ENCODE assay signal across 8 mouse cellular contexts in the genomic region with DNA sequence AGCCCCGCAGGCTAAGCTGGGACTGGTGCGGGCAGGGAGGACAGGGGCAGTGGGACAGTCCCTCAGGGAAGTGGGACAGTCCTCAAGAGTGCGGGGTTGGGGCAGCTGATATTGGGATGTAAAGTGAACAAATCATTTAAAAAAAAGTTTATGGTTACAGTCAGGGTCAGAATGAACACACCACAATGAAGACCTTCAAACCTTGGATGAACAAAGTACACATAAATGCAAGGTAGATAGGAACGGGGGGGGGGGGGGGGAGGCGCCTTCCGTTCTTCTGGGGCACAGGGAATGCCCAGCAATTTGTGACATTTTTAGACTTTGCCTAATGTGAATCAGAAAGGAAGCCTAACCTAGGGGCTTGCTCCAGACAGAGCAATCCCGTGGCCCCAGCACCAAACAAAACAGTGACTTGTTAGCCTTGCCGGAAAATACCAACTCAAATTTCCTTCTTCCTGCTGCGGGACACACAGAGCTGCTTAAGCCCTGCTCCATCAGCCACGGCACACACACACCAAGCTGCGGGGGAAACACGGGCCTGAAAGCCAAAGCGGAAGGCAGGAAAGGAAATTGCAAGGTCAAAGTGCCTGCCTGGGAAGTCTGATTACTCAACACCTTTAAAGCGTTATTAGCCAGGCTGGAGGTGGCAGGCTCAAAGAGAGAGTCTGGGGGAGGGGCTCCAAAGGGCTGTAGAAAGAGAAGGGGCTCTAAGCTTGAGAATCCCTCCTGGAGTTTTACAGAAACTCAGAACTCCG.
DNase-seq lines count a peak whose midpoint lies in the region; ATAC-seq and TF ChIP-seq lines count a peak whose summit lies in the region.

No protein-coding gene starts in this region.

- peak; percentile 51 for DNase-seq in adrenal gland, postnatal 14 days
- DNase-seq in liver, adult 2 months (ENCODE audit: extremely low read depth, low read depth, low spot score) = peak; percentile 74
- DNase-seq in left cerebral cortex, postnatal 4 days = no peak
- DNase-seq in MN1 (ENCODE audit: low spot score) = no peak
- no peak for DNase-seq in testis, postnatal 10 days (ENCODE audit: low spot score)

- H3K4me1 ChIP-seq in embryonic facial prominence, embryonic 15.5 days = peaks cover 19% of the 10 kb centered on the region
- peaks cover 16% of the 10 kb centered on the region for H3K4me1 ChIP-seq in hindbrain, embryonic 13.5 days (replicated peaks)
- peaks cover 5% of the 10 kb centered on the region for H3K4me1 ChIP-seq in liver, adult 2 months (ENCODE audit: control insufficient read depth, insufficient read depth, low read length)
- H3K4me1 ChIP-seq in midbrain, embryonic 16.5 days (ENCODE audit: control insufficient read depth, insufficient read depth, low read length) = peaks cover 4% of the 10 kb centered on the region

- no peak overlapping the region for H3K27ac ChIP-seq in embryonic facial prominence, embryonic 15.5 days (replicated peaks)
- H3K27ac ChIP-seq in hindbrain, embryonic 13.5 days = no peak overlapping the region
- H3K27ac ChIP-seq in liver, adult 2 months (replicated peaks; ENCODE audit: insufficient read depth, low read depth, low read length) = peak overlapping the region; percentile 32
- H3K27ac ChIP-seq in midbrain, embryonic 16.5 days (ENCODE audit: low read length) = no peak overlapping the region

- no peaks in the 10 kb centered on the region for H3K27me3 ChIP-seq in embryonic facial prominence, embryonic 15.5 days
- 0 out of 2 replicates have a peak, but pooled peaks cover 3% of the 10 kb centered on the region for H3K27me3 ChIP-seq in hindbrain, embryonic 13.5 days
- no peaks in the 10 kb centered on the region for H3K27me3 ChIP-seq in liver, adult 2 months (ENCODE audit: control insufficient read depth, insufficient read depth, low read length)
- H3K27me3 ChIP-seq in midbrain, embryonic 16.5 days (ENCODE audit: control insufficient read depth, insufficient read depth, low read depth, low read length) = no peaks in the 10 kb centered on the region

- ATAC-seq in embryonic facial prominence, embryonic 15.5 days (ENCODE audit: insufficient number of reproducible peaks, low FRiP score, low TSS enrichment, low read depth) = no peak
- no peak for ATAC-seq in hindbrain, embryonic 13.5 days (ENCODE audit: low FRiP score)
- ATAC-seq in midbrain, embryonic 16.5 days = no peak

- intact Hi-C loops in left cerebral cortex, postnatal 4 days (cut with DNase I) = no loop called here

- 19% methylated on average over 15 of the region's 15 CpGs for WGBS in embryonic facial prominence, embryonic 15.5 days
- WGBS in hindbrain, embryonic 13.5 days = 23% methylated on average over 15 of the region's 15 CpGs
- WGBS in liver, adult 2 months = 19% methylated on average over 14 of the region's 15 CpGs
- 24% methylated on average over 13 of the region's 15 CpGs for WGBS in midbrain, embryonic 16.5 days

- no peaks in the 10 kb centered on the region for H3K9me3 ChIP-seq in embryonic facial prominence, embryonic 15.5 days (replicated peaks)
- H3K9me3 ChIP-seq in hindbrain, embryonic 13.5 days = no peaks in the 10 kb centered on the region
- no peaks in the 10 kb centered on the region for H3K9me3 ChIP-seq in midbrain, embryonic 16.5 days (replicated peaks; ENCODE audit: control insufficient read depth, low read length, poor library complexity, severe bottlenecking)

- H3K4me2 ChIP-seq in embryonic facial prominence, embryonic 15.5 days (replicated peaks) = peak overlapping the region; percentile 39
- peak overlapping the region; percentile 36 for H3K4me2 ChIP-seq in hindbrain, embryonic 13.5 days
- H3K4me2 ChIP-seq in midbrain, embryonic 16.5 days (ENCODE audit: low read length) = peak overlapping the region; percentile 21; the same call in 1 of the 2 replicates

- no peaks in the 10 kb centered on the region for H3K36me3 ChIP-seq in embryonic facial prominence, embryonic 15.5 days
- no peaks in the 10 kb centered on the region for H3K36me3 ChIP-seq in hindbrain, embryonic 13.5 days
- H3K36me3 ChIP-seq in liver, adult 2 months (ENCODE audit: control insufficient read depth, insufficient read depth, low read length) = no peaks in the 10 kb centered on the region
- no peaks in the 10 kb centered on the region for H3K36me3 ChIP-seq in midbrain, embryonic 16.5 days (ENCODE audit: control insufficient read depth, insufficient read depth, low read length)

- TF ChIP-seq CTCF in liver, adult 2 months (IDR thresholded peaks at IDR 0.05; ENCODE audit: low read depth, low read length) = no peak

- H3K4me3 ChIP-seq in embryonic facial prominence, embryonic 15.5 days (replicated peaks) = no peak overlapping the region
- no peak overlapping the region for H3K4me3 ChIP-seq in hindbrain, embryonic 13.5 days
- H3K4me3 ChIP-seq in liver, adult 2 months (ENCODE audit: insufficient read depth, low read depth, low read length) = peak overlapping the region; percentile 24
- no peak overlapping the region for H3K4me3 ChIP-seq in midbrain, embryonic 16.5 days (ENCODE audit: low read depth, low read length)

- TF ChIP-seq POLR2A in liver, adult 2 months (IDR thresholded peaks at IDR 0.05; ENCODE audit: extremely low read depth, insufficient read depth, low read length) = no peak

- H3K9ac ChIP-seq in embryonic facial prominence, embryonic 15.5 days = no peak overlapping the region
- H3K9ac ChIP-seq in hindbrain, embryonic 13.5 days = no peak overlapping the region
- peak overlapping the region; percentile 34 for H3K9ac ChIP-seq in liver, adult 2 months (ENCODE audit: low read depth, low read length)
- H3K9ac ChIP-seq in midbrain, embryonic 16.5 days (ENCODE audit: low read depth, low read length) = no peak overlapping the region

- H3K79me2 ChIP-seq in liver, adult 2 months (ENCODE audit: control insufficient read depth, insufficient read depth, low read length) = no peaks in the 10 kb centered on the region

Comparison
In these comparisons a context has a peak if more than half of its experiments do, and no peak if none do; other contexts are left out.
1. DNase-seq: peak in adrenal gland, postnatal 14 days (single experiment) and liver, adult 2 months (single experiment); none in left cerebral cortex, postnatal 4 days (single experiment), MN1 (single experiment) and testis, postnatal 10 days (single experiment).
2. Peak in every context shown above with its lines, with median percentiles within 50 percentile points of each other: H3K4me2 ChIP-seq.